Mouse (Mus musculus): ENCODE results near the gene Tmem203. TPM values are rescaled to one million over a fixed set of nuclear protein-coding genes. Genes with fewer than 3 reads are reported as not detected.
A peak's percentile ranks its signal among the peaks of the same experiment; 100 is the strongest.
"Not testable (repeated sequence)": the region's sequence is repeated elsewhere in the genome, so short reads cannot be mapped to it uniquely, and the experiment has no call there.

Tmem203 gene
- polyA plus RNA-seq, 1 experiment from 2014 or later, result 11.2 TPM

DNA sequence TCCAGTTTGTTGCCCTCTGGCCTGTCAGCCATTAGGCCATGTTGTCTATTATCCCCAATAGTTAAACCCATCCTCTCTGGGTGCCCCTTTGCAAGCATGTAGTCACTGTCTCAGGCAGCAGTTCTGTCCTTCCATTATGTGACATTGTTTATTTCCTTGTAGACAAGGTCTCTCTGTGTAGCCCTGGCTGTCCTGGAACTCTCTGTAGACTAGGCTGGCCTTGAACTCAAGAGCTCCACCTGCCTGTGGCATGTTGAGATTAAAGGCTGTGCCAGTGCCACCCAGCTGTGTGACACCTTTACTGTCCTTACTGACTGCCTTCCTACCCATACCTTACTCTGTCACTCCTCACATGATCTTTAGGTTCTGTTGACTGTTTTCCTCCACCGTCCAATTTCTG lies 2.9 kb upstream of the Tmem203 start:
- Histone ChIP-seq H3K4me2 (ENCODE audit: low read depth, low read length) (no peak overlapping the region), H3K9ac (replicated peaks; ENCODE audit: low read depth, low read length) (no peak overlapping the region), H3K36me3 (ENCODE audit: control insufficient read depth, insufficient read depth, low read length) (peaks cover 11% of the 10 kb centered on the region; the same call in 1 of the 2 replicates), H3K4me3 (ENCODE audit: low read depth, low read length) (no peak overlapping the region), H3K27ac (ENCODE audit: low read depth, low read length) (no peak overlapping the region), H3K27me3 (ENCODE audit: control insufficient read depth, insufficient read depth, low read length) (no peaks in the 10 kb centered on the region; the same call in 1 of the 2 replicates), H3K9me3 (ENCODE audit: control insufficient read depth, low read length) (no peaks in the 10 kb centered on the region), H3K4me1 (ENCODE audit: control insufficient read depth, insufficient read depth, low read length) (peaks cover 12% of the 10 kb centered on the region)
- no peak for ATAC-seq (ENCODE audit: low read depth)
- 94% methylated on average over 1 of the region's 1 CpGs for WGBS

DNA sequence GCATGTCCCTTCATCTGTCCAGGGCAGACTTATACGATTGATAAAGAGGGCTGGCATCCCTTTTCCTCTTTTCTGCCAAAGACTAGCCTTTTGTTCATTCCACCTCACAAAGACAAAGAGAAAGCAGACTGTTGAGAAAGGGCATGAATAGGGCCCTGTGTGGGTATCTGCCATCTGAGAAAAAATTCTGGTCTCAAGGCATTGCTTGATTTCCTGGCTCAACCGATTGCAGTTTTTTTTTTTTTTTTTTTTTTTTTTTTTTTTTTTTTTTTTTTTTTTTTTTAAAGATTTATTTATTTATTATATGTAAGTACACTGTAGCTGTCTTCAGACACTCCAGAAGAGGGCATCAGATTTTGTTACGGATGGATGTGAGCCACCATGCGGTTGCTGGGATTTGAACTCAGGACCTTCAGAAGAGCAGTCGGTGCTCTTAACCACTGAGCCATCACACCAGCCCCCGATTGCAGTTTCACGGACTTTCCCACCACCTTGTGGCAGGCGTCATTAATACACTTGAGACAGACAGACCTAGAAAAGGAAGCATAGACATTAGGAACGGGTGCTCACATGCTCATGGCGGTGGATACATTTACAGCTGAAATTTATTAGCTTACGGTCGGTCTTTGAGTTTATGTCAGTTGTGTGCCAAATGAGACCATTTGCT lies 1.3 kb downstream of the Tmem203 start:
- WGBS, result 53% methylated on average over 11 of the region's 12 CpGs
- H3K36me3 ChIP-seq (ENCODE audit: control insufficient read depth, insufficient read depth, low read length); H3K9me3 ChIP-seq (ENCODE audit: control insufficient read depth, low read length); H3K27ac ChIP-seq (ENCODE audit: low read depth, low read length); ATAC-seq (ENCODE audit: low read depth); H3K27me3 ChIP-seq (ENCODE audit: control insufficient read depth, insufficient read depth, low read length): not testable (repeated sequence)
- peak overlapping the region; percentile 98 for H3K4me3 ChIP-seq (ENCODE audit: low read depth, low read length)
- peaks cover 12% of the 10 kb centered on the region for H3K4me1 ChIP-seq (ENCODE audit: control insufficient read depth, insufficient read depth, low read length)
- H3K4me2 ChIP-seq (ENCODE audit: low read depth, low read length), result peak overlapping the region; percentile 99
- peak overlapping the region; percentile 80; the same call in 1 of the 2 replicates for H3K9ac ChIP-seq (replicated peaks; ENCODE audit: low read depth, low read length)

GRCm38 (mm10) chr2:25257250-25257649 lies 2.0 kb downstream of the Tmem203 start:
- not testable (repeated sequence) for H3K4me2 ChIP-seq (ENCODE audit: low read depth, low read length); H3K9ac ChIP-seq (replicated peaks; ENCODE audit: low read depth, low read length); H3K27ac ChIP-seq (ENCODE audit: low read depth, low read length); H3K4me3 ChIP-seq (ENCODE audit: low read depth, low read length); H3K27me3 ChIP-seq (ENCODE audit: control insufficient read depth, insufficient read depth, low read length); H3K36me3 ChIP-seq (ENCODE audit: control insufficient read depth, insufficient read depth, low read length); ATAC-seq (ENCODE audit: low read depth); H3K9me3 ChIP-seq (ENCODE audit: control insufficient read depth, low read length)
- peaks cover 12% of the 10 kb centered on the region for H3K4me1 ChIP-seq (ENCODE audit: control insufficient read depth, insufficient read depth, low read length)
- 92% methylated on average over 5 of the region's 5 CpGs for WGBS

GRCm38 (mm10) chr2:25258887-25259286 lies 3.6 kb downstream of the Tmem203 start:
- Histone ChIP-seq H3K4me3 (ENCODE audit: low read depth, low read length) (no peak overlapping the region), H3K4me1 (ENCODE audit: control insufficient read depth, insufficient read depth, low read length) (peaks cover 20% of the 10 kb centered on the region), H3K27me3 (ENCODE audit: control insufficient read depth, insufficient read depth, low read length) (no peaks in the 10 kb centered on the region; the same call in 1 of the 2 replicates), H3K4me2 (ENCODE audit: low read depth, low read length) (no peak overlapping the region), H3K9me3 (ENCODE audit: control insufficient read depth, low read length) (no peaks in the 10 kb centered on the region), H3K9ac (replicated peaks; ENCODE audit: low read depth, low read length) (no peak overlapping the region), H3K27ac (ENCODE audit: low read depth, low read length) (no peak overlapping the region), H3K36me3 (ENCODE audit: control insufficient read depth, insufficient read depth, low read length) (no peaks in the 10 kb centered on the region)
- WGBS, result 56% methylated on average over 2 of the region's 2 CpGs
- ATAC-seq (ENCODE audit: low read depth), result no peak

DNA sequence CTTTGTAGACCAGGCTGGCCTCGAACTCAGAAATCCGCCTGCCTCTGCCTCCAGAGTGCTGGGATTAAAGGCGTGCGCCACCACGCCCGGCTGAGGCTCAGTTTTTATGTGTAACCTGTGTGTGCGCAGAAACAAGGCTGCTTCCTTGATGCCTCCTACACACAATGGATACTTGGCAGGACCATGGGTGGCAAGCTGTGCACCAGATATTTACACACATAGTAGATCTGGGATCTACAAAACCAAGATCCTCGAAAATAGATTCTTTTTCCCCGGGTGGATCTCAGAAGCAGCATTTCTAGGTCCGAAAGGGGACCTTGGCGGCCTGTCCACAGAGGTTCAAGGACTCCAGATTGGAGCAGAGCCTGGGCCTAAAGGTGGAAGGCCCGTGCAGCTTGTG lies 6.6 kb downstream of the Tmem203 start:
- H3K4me1 ChIP-seq (ENCODE audit: control insufficient read depth, insufficient read depth, low read length), result peaks cover 38% of the 10 kb centered on the region
- peak overlapping the region; percentile 68; the same call in 1 of the 2 replicates for H3K27ac ChIP-seq (ENCODE audit: low read depth, low read length)
- H3K4me2 ChIP-seq (ENCODE audit: low read depth, low read length), result peak overlapping the region; percentile 99
- H3K4me3 ChIP-seq (ENCODE audit: low read depth, low read length), result peak overlapping the region; percentile 71
- no peaks in the 10 kb centered on the region for H3K36me3 ChIP-seq (ENCODE audit: control insufficient read depth, insufficient read depth, low read length)
- H3K27me3 ChIP-seq (ENCODE audit: control insufficient read depth, insufficient read depth, low read length), result no peaks in the 10 kb centered on the region
- H3K9me3 ChIP-seq (ENCODE audit: control insufficient read depth, low read length), result no peaks in the 10 kb centered on the region
- peak; percentile 2 for ATAC-seq (ENCODE audit: low read depth)
- 48% methylated on average over 12 of the region's 12 CpGs for WGBS
- peak overlapping the region; percentile 68 for H3K9ac ChIP-seq (replicated peaks; ENCODE audit: low read depth, low read length)

GRCm38 (mm10) chr2:25262291-25262767 lies 7.1 kb downstream of the Tmem203 start, which contains the start of gene Tprn:
Gene Tprn, plus strand, starts transcription at chr2:25262618.
- no peaks in the 10 kb centered on the region for H3K9me3 ChIP-seq (ENCODE audit: control insufficient read depth, low read length)
- H3K4me2 ChIP-seq (ENCODE audit: low read depth, low read length), result peak within 1 kb of the TSS; percentile 99
- H3K27ac ChIP-seq (ENCODE audit: low read depth, low read length), result peak within 1 kb of the TSS; percentile 68
- no peaks in the 10 kb centered on the region for H3K27me3 ChIP-seq (ENCODE audit: control insufficient read depth, insufficient read depth, low read length)
- no peaks in the 10 kb centered on the region for H3K36me3 ChIP-seq (ENCODE audit: control insufficient read depth, insufficient read depth, low read length)
- H3K9ac ChIP-seq (replicated peaks; ENCODE audit: low read depth, low read length), result peak within 1 kb of the TSS; percentile 68
- H3K4me1 ChIP-seq (ENCODE audit: control insufficient read depth, insufficient read depth, low read length), result peaks cover 43% of the 10 kb centered on the region
- peak within 1 kb of the TSS; percentile 71 for H3K4me3 ChIP-seq (ENCODE audit: low read depth, low read length)
- peak; percentile 98 for ATAC-seq (ENCODE audit: low read depth)
- WGBS, result under 1% methylated on average over 39 of the region's 39 CpGs

- peak overlapping the region; percentile 68 for H3K9ac ChIP-seq (replicated peaks; ENCODE audit: low read depth, low read length)
- peak; percentile 23; the same call in 1 of the 2 replicates for ATAC-seq (ENCODE audit: low read depth)
- H3K27me3 ChIP-seq (ENCODE audit: control insufficient read depth, insufficient read depth, low read length), result no peaks in the 10 kb centered on the region
- H3K36me3 ChIP-seq (ENCODE audit: control insufficient read depth, insufficient read depth, low read length), result no peaks in the 10 kb centered on the region
- under 1% methylated on average over 82 of the region's 82 CpGs for WGBS
- peak overlapping the region; percentile 99 for H3K4me2 ChIP-seq (ENCODE audit: low read depth, low read length)
- peak overlapping the region; percentile 71 for H3K4me3 ChIP-seq (ENCODE audit: low read depth, low read length)
- H3K9me3 ChIP-seq (ENCODE audit: control insufficient read depth, low read length), result no peaks in the 10 kb centered on the region
- peak overlapping the region; percentile 68 for H3K27ac ChIP-seq (ENCODE audit: low read depth, low read length)
- H3K4me1 ChIP-seq (ENCODE audit: control insufficient read depth, insufficient read depth, low read length), result peaks cover 50% of the 10 kb centered on the region
Observed at GRCm38 (mm10) chr2:25262795-25263622, 7.8 kb downstream of the Tmem203 start.

DNA sequence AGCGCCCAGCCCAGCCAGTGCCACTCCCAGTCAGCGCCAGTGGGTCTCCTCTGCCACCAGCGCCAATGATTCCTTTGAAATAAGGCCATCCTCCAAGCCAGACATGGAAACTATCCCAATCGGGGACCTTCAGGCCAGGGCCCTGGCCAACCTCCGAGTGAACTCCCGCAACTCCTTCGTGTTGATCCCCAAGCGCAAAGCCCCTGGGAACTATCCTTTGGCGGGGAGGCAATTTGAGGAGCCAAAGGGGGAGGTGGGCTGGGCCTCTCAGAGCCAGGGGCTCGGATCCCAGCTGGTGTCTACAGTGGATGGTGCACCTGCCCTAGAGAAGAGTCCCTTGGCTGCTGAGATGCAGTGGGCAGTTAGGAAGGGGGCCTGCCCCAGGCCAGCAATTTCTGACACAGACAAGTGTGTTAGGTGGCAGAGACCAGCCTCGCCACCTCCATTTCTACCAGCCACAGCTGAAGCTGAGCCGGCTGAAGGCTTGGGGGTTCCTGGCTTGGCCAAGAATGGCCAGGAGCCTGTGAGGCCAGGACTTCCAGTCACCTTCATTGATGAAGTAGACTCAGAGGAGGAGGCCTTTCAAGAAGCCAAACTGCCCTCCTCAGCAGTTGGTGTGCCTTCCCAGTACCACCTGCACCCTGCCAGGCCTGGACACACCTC lies 8.5 kb downstream of the Tmem203 start:
- Histone ChIP-seq H3K27me3 (ENCODE audit: control insufficient read depth, insufficient read depth, low read length) (no peaks in the 10 kb centered on the region), H3K9me3 (ENCODE audit: control insufficient read depth, low read length) (no peaks in the 10 kb centered on the region), H3K9ac (replicated peaks; ENCODE audit: low read depth, low read length) (peak overlapping the region; percentile 68), H3K36me3 (ENCODE audit: control insufficient read depth, insufficient read depth, low read length) (peaks cover under 1% of the 10 kb centered on the region), H3K4me3 (ENCODE audit: low read depth, low read length) (peak overlapping the region; percentile 71), H3K4me2 (ENCODE audit: low read depth, low read length) (peak overlapping the region; percentile 99), H3K27ac (ENCODE audit: low read depth, low read length) (peak overlapping the region; percentile 68; the same call in 1 of the 2 replicates), H3K4me1 (ENCODE audit: control insufficient read depth, insufficient read depth, low read length) (peaks cover 50% of the 10 kb centered on the region)
- no peak for ATAC-seq (ENCODE audit: low read depth)
- 11% methylated on average over 12 of the region's 12 CpGs for whole genome bisulfite sequencing

Measured in neural tube, embryonic 14.5 days (tissue).